In the genomic region with DNA sequence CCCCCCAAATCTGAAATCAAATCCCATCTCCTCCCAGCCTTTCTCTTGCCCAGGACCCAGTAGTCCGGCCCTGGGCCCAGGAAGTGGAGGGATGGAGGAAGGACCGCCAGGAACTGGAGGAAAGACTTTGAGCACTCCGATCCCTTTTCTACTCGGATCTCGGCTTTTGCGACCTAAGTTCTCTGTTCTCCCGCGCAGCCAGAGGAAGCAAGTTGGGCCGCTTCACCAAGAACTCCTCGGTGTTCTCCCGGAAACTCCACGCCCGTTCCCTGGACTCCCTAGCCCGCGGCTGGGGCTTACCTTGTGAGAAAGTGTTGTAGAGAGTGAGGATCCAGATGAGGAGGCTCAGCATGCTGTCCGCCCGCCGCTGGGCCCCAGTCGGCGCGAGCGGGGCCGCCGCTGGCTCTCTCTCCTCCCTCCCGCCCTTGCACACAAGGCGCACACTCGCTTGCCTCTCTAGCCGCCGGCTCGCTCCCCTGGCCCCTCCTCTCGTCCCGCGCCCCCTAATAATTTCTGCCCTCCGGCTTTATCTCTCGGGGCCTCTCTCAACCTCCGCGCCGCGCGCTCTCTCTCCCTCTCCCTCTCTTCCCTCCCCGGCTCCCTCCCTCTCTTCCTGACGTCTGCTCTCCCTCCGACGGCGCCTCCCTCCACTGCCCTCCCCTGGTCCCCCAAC, we compare ENCODE assay signal across 8 mouse cellular contexts. TPM values are rescaled to one million over a fixed set of nuclear protein-coding genes. Genes with fewer than 3 reads are reported as not detected.
A peak's percentile ranks its signal among the peaks of the same experiment; 100 is the strongest.
DNase-seq lines count a peak whose midpoint lies in the region; ATAC-seq and TF ChIP-seq lines count a peak whose summit lies in the region.

A gene (minus strand): TSS at position 652 of the 673 bp plus-strand sequence.

- peak within 1 kb of the TSS; percentile 75 for H3K9ac ChIP-seq in ES-E14 (ENCODE audit: insufficient read depth, low read depth, low read length, poor library complexity, severe bottlenecking)
- peak within 1 kb of the TSS; percentile 80 for H3K9ac ChIP-seq in forebrain, embryonic 14.5 days (ENCODE audit: low read length)
- H3K9ac ChIP-seq in stomach, embryonic 14.5 days (replicated peaks; ENCODE audit: low read depth, low read length), result peak within 1 kb of the TSS; percentile 88

- peak; percentile 88 for ATAC-seq in forebrain, embryonic 14.5 days
- peak; percentile 88 for ATAC-seq in stomach, embryonic 14.5 days (ENCODE audit: insufficient number of reproducible peaks, insufficient read depth, low FRiP score, low read depth)
- ATAC-seq in activated CD4-positive, CD25-positive, alpha-beta regulatory T cell, adult 4 months, result no peak

- H3K4me2 ChIP-seq in forebrain, embryonic 14.5 days (ENCODE audit: low read length), result peak within 1 kb of the TSS; percentile 83
- peak within 1 kb of the TSS; percentile 68 for H3K4me2 ChIP-seq in stomach, embryonic 14.5 days (replicated peaks; ENCODE audit: low read depth, low read length)

- peak within 1 kb of the TSS; percentile 63 to 76 for H3K4me3 ChIP-seq in ES-E14 (ENCODE audit: insufficient read depth in 1 of 2, low read depth in 1 of 2, low read length in 2 of 2, poor library complexity in 1 of 2, severe bottlenecking in 1 of 2)
- peak within 1 kb of the TSS; percentile 67 for H3K4me3 ChIP-seq in forebrain, embryonic 14.5 days (ENCODE audit: low read depth, low read length)
- H3K4me3 ChIP-seq in stomach, embryonic 14.5 days (ENCODE audit: low read depth, low read length), result peak within 1 kb of the TSS; percentile 75

- in situ Hi-C loops in ES-E14 (cut with MboI; ENCODE audit: low sequenced_read_pairs in 2 of 2, unreplicated experiment in 2 of 2), result loop anchor here in 1 of 2 experiments (10.0 kb wide), 1 partner anchor 89 kb away; no protein-coding TSS in a partner anchor

- H3K4me1 ChIP-seq in ES-E14 (ENCODE audit: control insufficient read depth in 2 of 2, insufficient read depth in 2 of 2, low read length in 2 of 2, poor library complexity in 1 of 2), result peaks cover 0 to 16% of the 10 kb centered on the region in 2 experiments
- peaks cover 15% of the 10 kb centered on the region for H3K4me1 ChIP-seq in forebrain, embryonic 14.5 days (ENCODE audit: control insufficient read depth, insufficient read depth, low read length)
- peaks cover 27% of the 10 kb centered on the region for H3K4me1 ChIP-seq in stomach, embryonic 14.5 days (ENCODE audit: control insufficient read depth, insufficient read depth, low read length)

- peak; percentile 69 for DNase-seq in ES-E14 (ENCODE audit: low read depth, low spot score)
- peak; percentile 87 to 89 for DNase-seq in adrenal gland, postnatal 36 days
- peak; percentile 89 for DNase-seq in forebrain, embryonic 14.5 days (ENCODE audit: low spot score)
- peak; percentile 79 to 81 for DNase-seq in heart, postnatal 14 days
- DNase-seq in kidney, postnatal 4 days, result peak; percentile 86 to 91
- DNase-seq in mesoderm, embryonic 11.5 days (ENCODE audit: low read depth, low spot score), result peak; percentile 92

- H3K9me3 ChIP-seq in ES-E14 (ENCODE audit: control insufficient read depth, insufficient read depth, low read depth, low read length), result no peaks in the 10 kb centered on the region
- no peaks in the 10 kb centered on the region for H3K9me3 ChIP-seq in forebrain, embryonic 14.5 days (replicated peaks; ENCODE audit: control insufficient read depth, low read length)
- no peaks in the 10 kb centered on the region for H3K9me3 ChIP-seq in stomach, embryonic 14.5 days (ENCODE audit: control insufficient read depth, low read depth, low read length)

- no peaks in the 10 kb centered on the region for H3K36me3 ChIP-seq in ES-E14 (ENCODE audit: control insufficient read depth, insufficient read depth, low read length, poor library complexity, severe bottlenecking)
- no peaks in the 10 kb centered on the region for H3K36me3 ChIP-seq in forebrain, embryonic 14.5 days (ENCODE audit: control insufficient read depth, insufficient read depth, low read length)
- H3K36me3 ChIP-seq in stomach, embryonic 14.5 days (ENCODE audit: control insufficient read depth, insufficient read depth, low read length), result no peaks in the 10 kb centered on the region

- peak within 1 kb of the TSS; percentile 11 for H3K27ac ChIP-seq in ES-E14 (ENCODE audit: insufficient read depth, low read depth, low read length, poor library complexity, severe bottlenecking)
- H3K27ac ChIP-seq in forebrain, embryonic 14.5 days (ENCODE audit: low read depth, low read length), result peak within 1 kb of the TSS; percentile 71
- H3K27ac ChIP-seq in stomach, embryonic 14.5 days (ENCODE audit: low read length), result peak within 1 kb of the TSS; percentile 91

- WGBS in forebrain, embryonic 14.5 days, result under 1% methylated on average over 39 of the region's 45 CpGs
- under 1% methylated on average over 44 of the region's 45 CpGs for WGBS in stomach, embryonic 14.5 days

- intact Hi-C loops in heart, postnatal 14 days (cut with DNase I), result loop anchor here (2.0 kb wide), 1 partner anchor 141 kb away; no protein-coding TSS in a partner anchor

- no peaks in the 10 kb centered on the region for H3K27me3 ChIP-seq in forebrain, embryonic 14.5 days (replicated peaks; ENCODE audit: control insufficient read depth, insufficient read depth, low read length)
- no peaks in the 10 kb centered on the region for H3K27me3 ChIP-seq in stomach, embryonic 14.5 days (ENCODE audit: control insufficient read depth, insufficient read depth, low read length)

TF ChIP-seq in ES-E14, 5 proteins besides CTCF, POLR2A, EP300 and RAD21:
- TF ChIP-seq ZC3H11A (IDR thresholded peaks at IDR 0.05; ENCODE audit: borderline replicate concordance, low read depth, low read length) (no peak), CHD2 (IDR thresholded peaks at IDR 0.05; ENCODE audit: low read depth, low read length) (no peak), HCFC1 (IDR thresholded peaks at IDR 0.05; ENCODE audit: borderline replicate concordance, insufficient read depth, low read length) (no peak), MAFK (IDR thresholded peaks at IDR 0.05; ENCODE audit: insufficient read depth, low read depth, low read length) (no peak), ZNF384 (IDR thresholded peaks at IDR 0.05; ENCODE audit: low read depth, low read length) (no peak)
TF ChIP-seq in ES-E14: peak in this region for 0.

RNA-seq across cellular contexts. Expression of the gene that starts here (rescaled TPM):
- 35.5 and 37.8 TPM in 2 replicates for total RNA-seq in ES-E14 (2012; rRNA removed)
- 10 to 100 TPM; 17.9 to 22.3 TPM for total RNA-seq in adrenal gland, postnatal 36 days (2021)
- 2.2 and 2.9 TPM in 2 replicates for polyA plus RNA-seq in forebrain, embryonic 14.5 days (2014; fragmentation: Nextera tagmentation; extraction: Ambion mirVana)
- total RNA-seq in heart, postnatal 14 days (2021), result 1 to 10 TPM; 8.8 to 9.9 TPM
- polyA plus RNA-seq in stomach, embryonic 14.5 days (2014; fragmentation: Nextera tagmentation; extraction: Ambion mirVana), result 9.1 and 10.0 TPM in 2 replicates
- not detected for polyA plus RNA-seq in activated CD4-positive, CD25-positive, alpha-beta regulatory T cell, adult 4 months (2017; shearing (Covaris generic))

Comparison
In these comparisons a context has a peak if more than half of its experiments do, and no peak if none do; other contexts are left out.
1. H3K27ac ChIP-seq: peak in every context shown above with its lines; median percentile 91 in stomach, embryonic 14.5 days; 71 in forebrain, embryonic 14.5 days; 11 in ES-E14.